In genomic region chr13:19640203-19640851, GRCm38 (mm10) we compare ENCODE assay signal across 9 mouse cellular contexts. TPM values are rescaled to one million over a fixed set of nuclear protein-coding genes. Genes with fewer than 3 reads are reported as not detected.
DNase-seq lines count a peak whose midpoint lies in the region; ATAC-seq and TF ChIP-seq lines count a peak whose summit lies in the region.
"Had no signal": no experiment of that assay in that cellular context is flagged by ENCODE, and none has a peak within 500 bp of the region (broad histone marks: within the 10 kb centered on the region; RNA-seq: fewer than 3 reads in every experiment).

No protein-coding gene starts in this region.

- no peak overlapping the region for H3K4me3 ChIP-seq in hindbrain, embryonic 14.5 days (replicated peaks; ENCODE audit: low read length)
- H3K4me3 ChIP-seq in hindbrain, embryonic 13.5 days: no peak overlapping the region
- H3K4me3 ChIP-seq in lung, postnatal 0 days (ENCODE audit: low read depth, low read length): no peak overlapping the region
- no peak overlapping the region for H3K4me3 ChIP-seq in midbrain, postnatal 0 days (ENCODE audit: low read depth, low read length)

- ATAC-seq in hindbrain, embryonic 14.5 days (ENCODE audit: low FRiP score): peak; percentile 55; the same call in 1 of the 2 replicates
- no peak for ATAC-seq in hindbrain, embryonic 13.5 days (ENCODE audit: low FRiP score)
- ATAC-seq in lung, postnatal 0 days: no peak
- 0 out of 2 replicates have a peak, but pooled peaks have one; percentile 34 for ATAC-seq in midbrain, postnatal 0 days (ENCODE audit: low FRiP score)

- H3K27me3 ChIP-seq in hindbrain, embryonic 14.5 days (ENCODE audit: control insufficient read depth, insufficient read depth, low read length): no peaks in the 10 kb centered on the region
- no peaks in the 10 kb centered on the region for H3K27me3 ChIP-seq in hindbrain, embryonic 13.5 days
- no peaks in the 10 kb centered on the region for H3K27me3 ChIP-seq in lung, postnatal 0 days (replicated peaks; ENCODE audit: insufficient read depth, low read length)
- no peaks in the 10 kb centered on the region for H3K27me3 ChIP-seq in midbrain, postnatal 0 days (ENCODE audit: insufficient read depth, low read length)

- no peak overlapping the region for H3K4me2 ChIP-seq in hindbrain, embryonic 14.5 days (replicated peaks)
- H3K4me2 ChIP-seq in hindbrain, embryonic 13.5 days: no peak overlapping the region
- H3K4me2 ChIP-seq in lung, postnatal 0 days (replicated peaks; ENCODE audit: low read depth, low read length): no peak overlapping the region
- H3K4me2 ChIP-seq in midbrain, postnatal 0 days (ENCODE audit: low read depth, low read length, poor library complexity, severe bottlenecking): no peak overlapping the region

- H3K9me3 ChIP-seq in hindbrain, embryonic 14.5 days (ENCODE audit: control insufficient read depth, low read length): no peaks in the 10 kb centered on the region
- no peaks in the 10 kb centered on the region for H3K9me3 ChIP-seq in hindbrain, embryonic 13.5 days
- no peaks in the 10 kb centered on the region for H3K9me3 ChIP-seq in lung, postnatal 0 days (ENCODE audit: low read length)
- H3K9me3 ChIP-seq in midbrain, postnatal 0 days (ENCODE audit: low read length): no peaks in the 10 kb centered on the region

- peak; percentile 45 for TF ChIP-seq CTCF in lung, postnatal 0 days (IDR thresholded peaks at IDR 0.05)
- TF ChIP-seq CTCF in midbrain, postnatal 0 days (IDR thresholded peaks at IDR 0.05): peak; percentile 79

- DNase-seq in hindbrain, embryonic 14.5 days (ENCODE audit: low spot score): peak; percentile 61
- DNase-seq in lung, postnatal 0 days (ENCODE audit: low spot score): peak; percentile 46
- DNase-seq in lung, adult 18-20 months: no peak
- DNase-seq in adipocyte (ENCODE audit: low spot score): peak; percentile 45
- peak; percentile 58 for DNase-seq in midbrain, postnatal 0 days (ENCODE audit: low spot score)
- no peak for DNase-seq in spleen, postnatal 36 days (ENCODE audit: low spot score in 2 of 2)

- no peak overlapping the region for H3K27ac ChIP-seq in hindbrain, embryonic 14.5 days
- H3K27ac ChIP-seq in hindbrain, embryonic 13.5 days: no peak overlapping the region
- no peak overlapping the region for H3K27ac ChIP-seq in lung, postnatal 0 days (ENCODE audit: low read length)
- no peak overlapping the region for H3K27ac ChIP-seq in midbrain, postnatal 0 days (ENCODE audit: low read depth, low read length)

- no peaks in the 10 kb centered on the region for H3K36me3 ChIP-seq in hindbrain, embryonic 14.5 days (replicated peaks; ENCODE audit: control insufficient read depth, insufficient read depth)
- H3K36me3 ChIP-seq in hindbrain, embryonic 13.5 days: no peaks in the 10 kb centered on the region
- H3K36me3 ChIP-seq in lung, postnatal 0 days (ENCODE audit: insufficient read depth, low read length): no peaks in the 10 kb centered on the region
- no peaks in the 10 kb centered on the region for H3K36me3 ChIP-seq in midbrain, postnatal 0 days (ENCODE audit: insufficient read depth, low read length)

- no peaks in the 10 kb centered on the region for H3K4me1 ChIP-seq in hindbrain, embryonic 14.5 days (replicated peaks; ENCODE audit: control insufficient read depth, insufficient read depth, low read length)
- no peaks in the 10 kb centered on the region for H3K4me1 ChIP-seq in hindbrain, embryonic 13.5 days (replicated peaks)
- no peaks in the 10 kb centered on the region for H3K4me1 ChIP-seq in lung, postnatal 0 days (ENCODE audit: insufficient read depth, low read depth, low read length)
- no peaks in the 10 kb centered on the region for H3K4me1 ChIP-seq in midbrain, postnatal 0 days (ENCODE audit: insufficient read depth, low read length)

- no peak overlapping the region for H3K9ac ChIP-seq in hindbrain, embryonic 14.5 days
- H3K9ac ChIP-seq in hindbrain, embryonic 13.5 days: no peak overlapping the region
- no peak overlapping the region for H3K9ac ChIP-seq in lung, postnatal 0 days (replicated peaks; ENCODE audit: low read depth)
- no peak overlapping the region for H3K9ac ChIP-seq in midbrain, postnatal 0 days (replicated peaks; ENCODE audit: low read length, poor library complexity, severe bottlenecking)

- no peak for TF ChIP-seq EP300 in lung, postnatal 0 days (IDR thresholded peaks at IDR 0.05)

- WGBS in hindbrain, embryonic 14.5 days: 84% methylated on average over 2 of the region's 2 CpGs
- 84% methylated on average over 2 of the region's 2 CpGs for WGBS in hindbrain, embryonic 13.5 days
- 49% methylated on average over 2 of the region's 2 CpGs for WGBS in lung, postnatal 0 days
- 78% methylated on average over 2 of the region's 2 CpGs for WGBS in midbrain, postnatal 0 days

RNA-seq across cellular contexts. Expression of gene Sfrp4, which starts 17.4 kb away (rescaled TPM):
- polyA plus RNA-seq in hindbrain, embryonic 14.5 days (2014; fragmentation: Nextera tagmentation; extraction: Ambion mirVana): 4.4 TPM in 2 replicates
- polyA plus RNA-seq in hindbrain, embryonic 13.5 days (2015; fragmentation: Nextera tagmentation; extraction: Ambion mirVana): 2.0 and 2.2 TPM in 2 replicates
- 0.36 and 0.76 TPM in 2 replicates for polyA plus RNA-seq in lung, postnatal 0 days (2015; fragmentation: Nextera tagmentation; extraction: Ambion mirVana)
- total RNA-seq in midbrain, postnatal 0 days (2014; rRNA removed): 1.6 and 6.5 TPM in 2 replicates
- 2.7 and 3.5 TPM in 2 replicates for polyA plus RNA-seq in midbrain, postnatal 0 days (2015; fragmentation: Nextera tagmentation; extraction: Ambion mirVana)

RNA-seq across cellular contexts. Expression of gene Epdr1, which starts 20.6 kb away (rescaled TPM):
- polyA plus RNA-seq in hindbrain, embryonic 14.5 days (2014; fragmentation: Nextera tagmentation; extraction: Ambion mirVana): 22.5 and 26.6 TPM in 2 replicates
- 17.0 and 18.5 TPM in 2 replicates for polyA plus RNA-seq in hindbrain, embryonic 13.5 days (2015; fragmentation: Nextera tagmentation; extraction: Ambion mirVana)
- 16.0 and 16.4 TPM in 2 replicates for polyA plus RNA-seq in lung, postnatal 0 days (2015; fragmentation: Nextera tagmentation; extraction: Ambion mirVana)
- total RNA-seq in midbrain, postnatal 0 days (2014; rRNA removed): 29.1 and 31.6 TPM in 2 replicates
- polyA plus RNA-seq in midbrain, postnatal 0 days (2015; fragmentation: Nextera tagmentation; extraction: Ambion mirVana): 32.9 and 33.5 TPM in 2 replicates

RNA-seq across cellular contexts. Expression of gene Nme8, which starts 57.3 kb away (rescaled TPM):
- polyA plus RNA-seq in hindbrain, embryonic 14.5 days (2014; fragmentation: Nextera tagmentation; extraction: Ambion mirVana): 0.17 TPM in 1 of 2 replicates, not detected in the other
- 0.14 TPM in 1 of 2 replicates, not detected in the other for polyA plus RNA-seq in hindbrain, embryonic 13.5 days (2015; fragmentation: Nextera tagmentation; extraction: Ambion mirVana)
- 0.11 TPM in 1 of 2 replicates, not detected in the other for polyA plus RNA-seq in lung, postnatal 0 days (2015; fragmentation: Nextera tagmentation; extraction: Ambion mirVana)
- not detected in 2 replicates for total RNA-seq in midbrain, postnatal 0 days (2014; rRNA removed)
- polyA plus RNA-seq in midbrain, postnatal 0 days (2015; fragmentation: Nextera tagmentation; extraction: Ambion mirVana): 0.17 TPM in 1 of 2 replicates, not detected in the other
- total RNA-seq: layer of hippocampus, adult 8-10 months had no signal
- polyA plus RNA-seq: limb, embryonic 14.5 days had no signal

Comparison
In these comparisons a context has a peak if more than half of its experiments do, and no peak if none do; other contexts are left out.
1. ATAC-seq: peak in hindbrain, embryonic 14.5 days (single experiment) and midbrain, postnatal 0 days (single experiment); none in hindbrain, embryonic 13.5 days (single experiment) and lung, postnatal 0 days (single experiment).
2. DNase-seq: peak in hindbrain, embryonic 14.5 days (single experiment), lung, postnatal 0 days (single experiment), adipocyte (single experiment) and midbrain, postnatal 0 days (single experiment); none in lung, adult 18-20 months (0 of 2) and spleen, postnatal 36 days (0 of 2).